Mouse (Mus musculus) stomach, postnatal 0 days (tissue): Measurements from ENCODE around the gene Lnx1.

Experiments used
- CTCF ChIP-seq: IDR thresholded peaks from 2 replicates; pipeline ENCODE4 v1.5.1; 2016; ENCODE audit warnings: antibody characterized with exemption, low read depth, mild to moderate bottlenecking, moderate library complexity
- EP300 ChIP-seq: optimal IDR thresholded peaks from 2 replicates; pipeline ENCODE3; 2016; ENCODE audit warnings: antibody characterized with exemption

DNA sequence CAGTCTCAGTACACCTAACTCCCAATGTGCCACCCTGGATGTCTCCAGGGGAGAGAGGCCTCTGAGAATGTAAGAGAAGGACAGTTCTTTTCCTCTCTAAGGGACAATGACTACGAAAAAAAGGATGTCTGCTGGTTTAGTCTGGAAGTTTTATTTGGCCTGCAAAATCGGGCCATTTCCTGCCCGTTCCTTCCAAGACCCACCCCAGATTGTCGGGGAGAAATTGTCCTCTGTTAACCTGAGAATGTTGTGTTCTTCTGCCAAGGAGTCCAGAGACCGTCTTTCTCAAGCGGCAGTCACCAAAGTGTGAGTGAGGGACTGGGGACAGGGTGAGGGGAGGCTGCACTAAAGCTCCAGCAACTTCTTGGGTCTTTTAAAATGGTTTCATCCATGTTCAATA, 32.8 kb downstream of the Lnx1 start:
- TF ChIP-seq CTCF (no peak), EP300 (no peak)
